Mouse (Mus musculus): ENCODE data around the gene Phactr4.

DNA sequence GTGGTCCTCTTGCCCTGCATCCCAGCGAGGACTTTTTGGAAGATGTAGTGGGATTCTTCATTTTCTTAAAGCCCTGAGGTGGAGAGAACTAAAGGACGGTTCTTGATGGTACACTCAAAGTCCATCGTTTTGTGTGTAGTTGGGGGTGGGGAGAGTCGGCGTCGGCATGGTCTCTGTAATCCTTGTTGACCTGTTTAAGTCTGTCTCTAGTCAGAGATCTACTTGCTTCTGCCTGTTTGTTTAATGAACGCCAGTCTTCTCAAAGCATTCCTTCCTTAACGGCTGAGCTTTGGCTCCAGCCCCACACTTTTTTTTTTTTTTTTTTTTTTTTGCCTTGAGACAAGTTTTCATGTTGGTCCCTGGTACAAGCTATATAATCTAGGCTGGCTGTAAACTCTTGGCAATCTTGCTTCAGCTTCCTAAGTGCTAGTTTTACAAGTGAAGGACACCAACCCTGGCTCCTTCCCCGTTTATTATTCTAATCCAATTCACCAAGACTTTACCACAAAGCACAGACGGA is 92.4 kb downstream of the Phactr4 start:
- no peak for TF ChIP-seq POLR2A (IDR thresholded peaks at IDR 0.05; ENCODE audit: extremely low read depth, insufficient read depth, low read length)
- TF ChIP-seq CTCF (IDR thresholded peaks at IDR 0.05; ENCODE audit: low read depth, low read length): no peak

All from liver, adult 2 months (tissue).